Mouse (Mus musculus) liver, adult (tissue): ENCODE data around the gene Castor1.

Experiments used
- GATA4 ChIP-seq: IDR thresholded peaks from 2 replicates; pipeline ENCODE4 v1.6.1; 2014; ENCODE audit warnings: mild to moderate bottlenecking, low read length; ENCODE audit not compliant: insufficient replicate concordance

Castor1 gene

DNA sequence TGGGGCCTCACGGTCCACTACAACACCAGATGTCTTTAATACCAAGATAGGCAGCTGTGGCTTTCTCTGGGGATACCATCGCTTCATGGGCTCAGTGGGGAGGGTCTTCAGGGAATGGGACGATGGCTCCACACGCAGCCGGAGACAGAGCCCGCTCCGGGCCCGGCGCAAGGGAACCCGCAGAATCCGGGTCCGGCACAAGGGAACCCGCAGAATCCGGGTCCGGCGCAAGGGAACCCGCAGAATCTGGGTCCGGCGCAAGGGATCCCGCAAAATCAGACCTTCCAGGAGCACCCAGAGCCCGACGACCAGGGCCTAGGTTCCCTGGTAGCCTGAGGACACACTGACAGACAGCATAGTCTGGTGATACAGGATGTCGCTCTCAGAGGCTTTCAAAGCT lies 21.7 kb downstream of the Castor1 start:
- TF ChIP-seq GATA4: no peak

GRCm38 (mm10) chr11:4240151-4240550 lies 22.1 kb downstream of the Castor1 start:
- TF ChIP-seq GATA4: no peak

DNA sequence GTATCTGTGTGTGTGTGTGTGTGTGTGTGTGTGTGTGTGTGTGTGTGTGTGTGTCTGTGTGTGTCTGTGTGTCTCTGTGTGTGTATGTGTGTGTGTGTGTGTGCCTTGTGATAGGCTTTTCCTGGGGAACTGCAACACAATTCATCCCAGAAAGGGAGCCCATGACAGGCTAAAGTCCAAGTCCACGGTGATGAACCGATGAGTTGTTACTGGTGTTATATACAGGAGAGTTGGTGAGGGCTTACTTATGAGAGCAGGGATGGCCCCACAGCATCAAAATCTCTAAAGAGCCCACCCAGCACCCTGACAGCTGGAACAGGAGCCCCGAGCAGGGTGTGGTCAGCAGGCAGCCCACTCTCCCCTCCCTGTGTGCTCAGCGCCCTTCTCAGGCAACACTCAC lies 23.2 kb downstream of the Castor1 start:
- TF ChIP-seq GATA4: no peak

- TF ChIP-seq GATA4: no peak
Observed at GRCm38 (mm10) chr11:4246126-4246525, 28.1 kb downstream of the Castor1 start.

DNA sequence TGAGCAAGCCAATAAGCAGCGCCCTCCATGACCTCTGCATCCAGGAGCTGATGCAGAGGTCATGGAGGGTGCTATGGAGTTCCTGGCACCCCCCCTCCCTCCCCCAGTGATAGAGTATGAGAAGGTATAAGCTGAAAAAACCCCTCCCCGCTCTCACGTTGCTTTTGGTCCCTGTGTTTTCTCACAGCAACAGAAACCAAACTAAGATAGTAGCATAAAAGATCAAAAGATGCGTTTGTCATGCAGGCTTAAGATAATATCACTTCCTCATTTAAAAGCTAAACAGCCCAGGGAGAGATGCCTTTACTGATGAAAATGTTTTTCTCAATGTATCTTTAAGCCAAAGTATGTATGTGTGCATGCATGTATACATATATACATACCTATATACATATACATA lies 28.6 kb downstream of the Castor1 start:
- no peak for TF ChIP-seq GATA4

DNA sequence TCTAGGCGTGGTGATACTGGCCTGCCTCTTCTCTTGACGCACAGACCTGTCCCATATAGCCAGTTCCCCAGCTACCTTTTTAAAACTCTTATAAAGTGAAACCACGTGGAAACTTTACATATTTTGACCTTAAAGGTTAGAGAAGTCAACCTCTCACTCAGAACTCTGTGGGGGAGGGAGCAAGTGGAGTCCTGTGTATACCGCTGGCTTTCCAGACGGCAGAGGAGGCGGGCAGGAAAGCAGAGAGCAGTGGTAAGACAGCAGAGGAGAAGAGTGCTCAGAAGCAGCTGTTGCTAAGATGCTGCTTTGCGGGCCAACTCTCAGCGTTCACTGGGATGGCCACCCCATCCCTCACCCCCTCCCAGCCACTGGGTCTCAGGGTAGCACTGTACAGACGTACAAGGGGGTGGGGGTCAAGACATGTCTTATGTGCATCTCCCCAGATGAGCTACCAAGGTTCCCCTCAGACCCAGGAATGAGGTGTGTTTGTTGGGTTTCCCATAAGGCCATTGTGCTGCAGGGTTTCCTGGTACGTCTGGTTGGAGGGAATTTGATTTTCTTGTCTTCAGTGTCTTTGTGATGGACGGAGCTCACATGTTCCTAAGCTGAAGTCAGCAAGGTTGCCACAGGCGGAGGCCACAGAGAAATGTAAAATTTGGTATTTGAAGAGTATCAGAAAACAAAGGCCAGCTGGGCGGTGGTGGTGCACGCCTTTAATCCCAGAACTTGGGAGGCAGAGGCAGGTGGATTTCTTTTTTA lies 29.4 kb downstream of the Castor1 start:
- TF ChIP-seq GATA4: no peak

DNA sequence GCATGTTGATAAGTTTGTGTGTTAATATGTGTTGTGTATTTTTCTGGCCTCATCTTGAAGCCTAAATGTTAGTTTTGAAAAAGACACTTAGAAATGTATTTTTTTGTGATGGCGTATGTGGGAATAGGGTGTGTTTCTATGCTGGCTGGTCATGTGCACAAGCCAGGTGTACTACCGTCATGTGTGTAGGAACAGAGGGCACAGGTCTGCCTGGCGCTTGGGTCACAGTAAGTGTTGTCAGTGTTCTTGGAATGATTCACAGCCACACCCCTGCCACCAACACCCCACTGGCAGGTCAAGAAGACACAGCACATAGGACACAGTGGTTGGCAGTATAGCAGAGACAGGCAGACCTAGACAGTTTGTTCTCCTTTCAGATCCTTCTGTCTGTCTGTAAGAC lies 31.1 kb downstream of the Castor1 start:
- TF ChIP-seq GATA4: no peak

DNA sequence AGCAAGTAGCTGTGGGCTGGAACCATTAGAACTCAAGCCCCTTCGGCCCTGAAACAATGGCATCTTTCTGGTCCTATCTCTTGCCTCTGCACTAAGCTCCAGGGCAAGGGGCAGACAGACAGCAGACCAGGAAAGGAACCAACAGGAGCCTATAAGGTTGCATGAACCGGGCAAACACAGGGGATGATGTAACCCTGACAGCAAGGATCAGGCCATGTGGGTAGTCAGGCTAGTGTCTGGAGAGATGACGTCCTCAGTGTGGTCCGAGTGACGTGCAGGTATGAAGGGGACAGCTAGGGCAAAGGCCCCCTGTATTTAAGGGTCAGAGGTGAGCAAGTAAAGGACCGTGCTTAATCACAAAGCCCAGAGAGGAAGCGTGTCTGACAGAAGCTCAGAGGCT lies 32.3 kb downstream of the Castor1 start:
- TF ChIP-seq GATA4: no peak

DNA sequence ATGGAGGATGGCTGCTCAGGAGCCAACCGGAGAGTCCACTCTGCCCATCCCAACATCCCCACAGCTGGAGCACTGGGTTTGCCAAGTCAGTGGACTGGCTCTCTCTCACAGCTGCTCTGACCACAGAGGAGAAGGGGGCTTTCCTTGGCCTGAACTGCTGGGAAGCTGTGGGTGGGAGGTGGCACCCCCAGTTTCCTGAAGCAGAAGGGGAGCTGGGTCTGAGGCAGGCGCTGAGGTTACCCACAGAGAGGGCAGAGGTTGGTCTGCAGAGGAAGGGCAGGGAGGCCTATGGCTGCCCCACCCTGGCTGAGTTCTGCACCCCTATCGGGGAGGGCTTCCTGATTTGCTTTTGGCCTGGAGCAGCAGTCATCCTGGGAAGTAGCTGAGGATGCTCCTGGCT lies 33.4 kb downstream of the Castor1 start:
- no peak for TF ChIP-seq GATA4

DNA sequence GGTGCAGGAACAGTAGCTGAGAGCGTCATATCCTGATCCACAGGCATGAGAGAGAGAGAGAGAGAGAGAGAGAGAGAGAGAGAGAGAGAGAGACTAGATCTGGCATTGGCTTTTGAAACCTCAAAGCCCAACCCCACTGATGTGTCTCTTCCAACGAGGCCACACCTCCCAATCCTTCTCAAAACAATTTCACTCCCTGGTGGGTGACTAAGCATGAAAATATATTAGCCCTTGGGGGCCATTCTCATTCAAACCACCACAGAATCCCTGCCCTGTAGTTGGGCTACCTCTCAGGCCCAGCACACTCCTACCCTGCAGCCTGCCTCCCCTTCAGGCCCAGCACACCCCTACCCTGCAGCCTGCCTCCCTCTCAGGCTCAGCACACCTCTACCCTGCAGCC lies 34.9 kb downstream of the Castor1 start:
- TF ChIP-seq GATA4: no peak

DNA sequence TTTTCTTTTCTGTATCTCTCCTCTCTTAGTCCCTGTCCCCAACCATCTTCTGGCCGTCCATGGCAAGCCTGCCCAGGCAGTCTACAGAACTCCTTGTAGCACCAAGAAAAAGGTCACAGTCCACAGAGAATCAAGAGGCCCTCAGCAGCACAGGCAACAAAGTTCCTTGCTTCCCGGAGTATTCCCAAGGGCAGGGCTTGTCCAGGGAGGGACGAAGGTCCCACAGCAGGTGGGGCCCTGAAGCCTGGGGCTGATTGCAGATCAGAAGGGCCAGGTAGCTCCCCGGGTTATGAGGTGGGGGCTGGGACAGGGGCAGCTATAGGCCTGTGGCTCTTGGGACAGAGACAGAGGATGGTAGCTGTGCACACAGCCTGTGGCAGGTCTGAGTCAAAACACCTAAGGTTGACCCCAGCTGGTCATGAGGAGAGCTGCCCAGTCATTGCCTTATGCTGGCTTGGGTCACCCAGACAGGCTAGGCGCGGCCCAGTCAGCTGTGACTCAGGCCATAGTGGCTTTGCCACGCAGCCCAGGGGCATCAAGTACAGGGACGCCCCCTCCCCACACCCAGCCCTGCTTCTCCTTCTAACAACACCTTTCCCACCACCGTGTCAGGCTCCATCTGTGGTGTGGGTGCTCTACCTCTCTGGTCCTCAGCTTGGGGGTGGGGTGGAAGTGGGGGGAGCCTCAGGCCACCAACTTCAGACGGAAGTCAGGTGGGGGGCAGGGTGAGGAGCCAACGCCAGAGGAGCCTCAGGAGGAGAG lies 39.0 kb downstream of the Castor1 start, which contains the start of gene Lif:
Gene Lif, plus strand, starts transcription at position 712 of the 762 bp plus-strand sequence.
- no peak for TF ChIP-seq GATA4

DNA sequence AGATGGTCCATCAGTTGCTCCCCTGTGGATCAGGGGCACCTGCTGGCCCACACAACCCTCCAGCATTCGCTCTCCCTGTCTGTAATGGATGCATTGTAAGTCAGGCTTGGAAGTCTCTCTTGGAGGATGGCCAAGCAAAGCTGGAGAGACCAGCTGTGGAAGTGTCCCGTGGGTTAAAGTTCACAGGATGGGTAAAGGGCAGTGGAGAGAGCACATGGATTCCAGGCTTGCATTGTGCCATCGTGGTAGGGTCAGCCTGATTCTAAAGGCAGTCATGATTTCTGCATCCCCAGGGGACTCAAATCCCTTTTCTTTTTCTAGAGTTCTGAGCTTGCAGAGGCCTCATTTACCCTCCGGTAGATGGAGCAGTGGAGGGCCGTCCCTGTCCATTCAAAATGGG lies 39.7 kb downstream of the Castor1 start:
- TF ChIP-seq GATA4: no peak

DNA sequence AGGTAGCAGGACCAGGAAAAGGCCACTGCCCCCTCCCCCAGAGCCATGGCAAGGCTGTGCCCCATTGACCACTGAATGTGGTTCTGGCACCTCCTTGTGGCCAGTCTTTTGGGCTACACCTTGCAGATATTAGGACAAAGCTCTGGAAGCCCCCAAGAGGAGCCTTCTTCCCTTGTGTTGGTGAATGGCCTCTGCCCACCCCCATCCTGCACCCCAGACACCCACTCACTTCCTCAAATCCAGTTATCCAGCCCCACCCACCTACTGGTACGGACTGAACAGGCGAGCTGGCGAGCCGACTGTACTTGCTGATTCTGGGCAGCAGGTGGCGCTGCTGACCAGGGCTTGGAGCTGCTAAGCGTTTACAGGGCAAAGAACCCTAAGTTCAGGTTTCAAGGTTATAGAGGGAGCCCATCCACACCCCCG lies 40.6 kb downstream of the Castor1 start:
- no peak for TF ChIP-seq GATA4

- TF ChIP-seq GATA4: no peak
Observed at GRCm38 (mm10) chr11:4260463-4261187, 42.6 kb downstream of the Castor1 start.

- no peak for TF ChIP-seq GATA4
Observed at GRCm38 (mm10) chr11:4261188-4261494, 43.1 kb downstream of the Castor1 start.

GRCm38 (mm10) chr11:4261969-4262368 lies 43.9 kb downstream of the Castor1 start:
- TF ChIP-seq GATA4: no peak
